Mouse (Mus musculus) liver, embryonic 11.5 days (tissue): Measurements from ENCODE around the gene Klhdc9. TPM values are rescaled to one million over a fixed set of nuclear protein-coding genes. Genes with fewer than 3 reads are reported as not detected.

Experiments used
- ATAC-seq: fragments of 200-750 bp; cut with Nextera tagmentation; replicated peaks from 2 replicates; pipeline ENCODE4 v1.8.0; 2017; ENCODE audit warnings: moderate number of reproducible peaks, mild to moderate bottlenecking, moderate TSS enrichment, moderate library complexity; ENCODE audit not compliant: low FRiP score
- DNase-seq: peaks from one replicate; pipeline ENCODE4 v3.0.0-alpha.2; 2017; ENCODE audit warnings: low spot score
- H3K27ac ChIP-seq: fragments of 300-500 bp; sonication (generic); 2 replicates; pipeline ENCODE4 v1.5.1; 2014; ENCODE audit warnings: mild to moderate bottlenecking, low read depth, low read length, control low read depth
- H3K27me3 ChIP-seq: fragments of 300-500 bp; sonication (generic); replicated peaks from 2 replicates; pipeline ENCODE4 v1.6.1; 2014; ENCODE audit warnings: low read length, mixed read lengths; ENCODE audit not compliant: control insufficient read depth, insufficient read depth
- H3K36me3 ChIP-seq: fragments of 300-500 bp; sonication (generic); 2 replicates; pipeline ENCODE4 v1.6.1; 2014; ENCODE audit warnings: mild to moderate bottlenecking, low read length, moderate library complexity, mixed read lengths; ENCODE audit not compliant: control insufficient read depth, insufficient read depth
- H3K4me1 ChIP-seq: fragments of 300-500 bp; sonication (generic); replicated peaks from 2 replicates; pipeline ENCODE4 v1.6.1; 2014; ENCODE audit warnings: low read length, mixed read lengths; ENCODE audit not compliant: control insufficient read depth, insufficient read depth
- H3K4me2 ChIP-seq: fragments of 300-500 bp; sonication (generic); 2 replicates; pipeline ENCODE4 v1.6.1; 2014; ENCODE audit warnings: mild to moderate bottlenecking, control low read depth, moderate library complexity
- H3K4me3 ChIP-seq: fragments of 300-500 bp; sonication (generic); 2 replicates; pipeline ENCODE4 v1.5.1; 2014; ENCODE audit warnings: low read depth, low read length, control low read depth
- H3K9ac ChIP-seq: fragments of 300-500 bp; sonication (generic); 2 replicates; pipeline ENCODE4 v1.6.1; 2014; ENCODE audit warnings: low read depth, low read length, control low read depth
- H3K9me3 ChIP-seq: fragments of 300-500 bp; sonication (generic); 2 replicates; pipeline ENCODE4 v1.6.1; 2016; ENCODE audit warnings: low read length, inconsistent platforms, mixed read lengths; ENCODE audit not compliant: control insufficient read depth
- WGBS: fragments of 180-500 bp; shearing (Covaris S2); extraction: QIAGEN DNeasy Blood & Tissue Kit; methylation state at CpG from one replicate; pipeline ENCODE4 v1.1.7; 2014; 5-methylcytosine and 5-hydroxymethylcytosine counted together
- polyA plus RNA-seq: library from polyadenylated mRNA; unstranded; fragments of >200 nt; fragmentation: Nextera tagmentation; extraction: Ambion mirVana; gene quantifications from 2 replicates; pipeline ENCODE4 v1.2.1, GENCODE M21; 2014

Gene Klhdc9
- polyA plus RNA-seq, 1 experiment from 2014 or later: 0.66 TPM

DNA sequence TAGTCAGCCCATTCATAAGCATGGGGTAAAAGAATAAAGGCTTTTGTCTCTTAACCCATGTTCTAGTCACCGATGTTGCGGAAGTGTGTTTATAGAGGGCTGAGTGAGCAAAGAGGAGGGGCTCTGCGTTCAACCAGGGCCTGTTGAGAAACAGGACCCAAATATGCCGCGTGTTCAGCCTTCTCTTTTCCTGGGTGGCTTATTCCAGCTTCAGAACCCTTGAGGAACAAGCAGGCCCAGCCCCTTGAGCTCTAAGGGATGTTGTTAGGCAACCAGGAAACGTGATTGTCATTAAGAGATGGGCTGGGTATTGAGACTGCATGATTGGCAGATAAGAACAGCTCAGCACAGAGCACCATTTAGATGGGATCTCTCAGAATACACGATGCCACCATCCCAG lies 5.3 kb upstream of the Klhdc9 start:
- H3K9ac ChIP-seq: no peak overlapping the region
- no peaks in the 10 kb centered on the region for H3K27me3 ChIP-seq
- 62% methylated on average over 7 of the region's 7 CpGs for WGBS
- H3K4me2 ChIP-seq: no peak overlapping the region
- H3K4me3 ChIP-seq: no peak overlapping the region
- H3K4me1 ChIP-seq: peaks cover 5% of the 10 kb centered on the region; the same call in 1 of the 2 replicates
- no peaks in the 10 kb centered on the region for H3K9me3 ChIP-seq
- no peak for DNase-seq
- no peak overlapping the region for H3K27ac ChIP-seq
- no peaks in the 10 kb centered on the region for H3K36me3 ChIP-seq
- no peak for ATAC-seq

DNA sequence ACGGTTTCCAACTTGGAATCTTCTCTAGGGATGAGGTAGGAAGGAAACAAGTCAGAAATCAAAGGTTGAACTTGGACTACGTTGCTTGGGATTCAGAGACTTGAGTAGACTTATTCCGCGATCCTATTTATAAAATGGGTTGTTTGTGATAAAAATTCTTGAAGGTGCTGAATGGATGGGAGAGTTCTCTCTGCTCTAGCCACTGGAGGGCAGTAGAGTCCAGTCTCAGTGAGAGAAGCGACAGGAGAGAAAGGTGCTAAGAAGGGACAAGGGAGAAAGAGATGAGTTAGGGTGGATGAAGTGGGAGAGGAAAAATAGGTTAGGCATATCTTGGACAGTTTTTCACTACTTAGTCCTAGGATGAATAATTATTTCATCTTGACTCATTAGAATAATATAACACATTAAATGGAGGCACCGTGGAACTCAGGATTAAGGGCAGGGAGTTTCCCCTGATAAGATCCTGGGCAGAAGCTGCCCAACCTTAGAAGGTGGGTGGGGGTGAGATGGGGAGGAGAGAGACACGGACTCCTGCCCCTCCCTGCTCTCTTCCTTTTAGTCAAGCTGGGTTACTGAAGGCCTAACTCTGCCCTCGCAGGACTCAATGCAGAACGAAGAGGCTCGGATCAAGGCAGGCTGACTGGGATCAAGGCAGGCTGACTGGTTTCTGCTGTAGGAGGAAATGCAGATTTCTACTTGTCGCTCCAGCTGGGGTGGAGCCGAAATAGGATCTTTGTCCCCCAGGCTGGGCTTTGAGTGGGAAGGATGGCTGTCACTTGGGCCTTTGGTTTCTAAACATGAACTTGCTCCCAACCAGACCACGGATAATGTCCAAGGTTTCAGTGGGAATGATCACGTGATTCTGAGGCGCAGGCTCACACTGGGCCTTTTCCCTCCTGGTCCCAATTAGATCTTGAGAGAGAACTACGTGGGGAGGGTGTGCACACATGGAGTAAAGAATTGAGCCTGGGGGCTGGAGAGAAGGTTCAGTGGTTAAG lies 807 bp upstream of the Klhdc9 start:
- Histone ChIP-seq H3K9me3 (no peaks in the 10 kb centered on the region), H3K36me3 (peaks cover 12% of the 10 kb centered on the region; the same call in 1 of the 2 replicates), H3K4me1 (peaks cover 11% of the 10 kb centered on the region), H3K4me3 (peak overlapping the region; percentile 54), H3K27me3 (no peaks in the 10 kb centered on the region), H3K4me2 (peak overlapping the region; percentile 91), H3K9ac (peak overlapping the region; percentile 59), H3K27ac (0 out of 2 replicates have a peak overlapping the region, but pooled peaks have one; percentile 4)
- ATAC-seq (peak; percentile 69), DNase-seq (no peak)
- WGBS: 34% methylated on average over 16 of the region's 16 CpGs

DNA sequence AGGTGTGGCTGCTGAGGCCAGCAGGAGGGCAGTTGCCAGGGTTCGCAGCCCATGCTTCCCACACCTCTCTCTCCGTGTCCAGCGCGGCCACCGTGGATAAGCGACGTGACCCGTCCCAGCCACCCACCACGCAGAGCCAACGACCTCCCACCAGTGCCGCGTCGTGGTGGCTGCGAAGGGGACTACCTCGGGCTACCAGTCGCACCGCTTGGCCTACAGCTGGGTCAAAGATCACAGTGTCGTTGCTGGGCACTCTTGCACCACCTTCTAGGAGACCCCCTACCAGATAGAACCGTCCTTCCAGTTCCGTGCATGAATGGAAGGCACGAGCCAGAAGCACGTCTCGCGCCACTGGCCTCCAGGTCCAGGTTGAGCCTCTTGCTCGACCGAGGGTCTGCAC lies 345 bp downstream of the Klhdc9 start:
- ATAC-seq: no peak
- WGBS: 19% methylated on average over 26 of the region's 26 CpGs

DNA sequence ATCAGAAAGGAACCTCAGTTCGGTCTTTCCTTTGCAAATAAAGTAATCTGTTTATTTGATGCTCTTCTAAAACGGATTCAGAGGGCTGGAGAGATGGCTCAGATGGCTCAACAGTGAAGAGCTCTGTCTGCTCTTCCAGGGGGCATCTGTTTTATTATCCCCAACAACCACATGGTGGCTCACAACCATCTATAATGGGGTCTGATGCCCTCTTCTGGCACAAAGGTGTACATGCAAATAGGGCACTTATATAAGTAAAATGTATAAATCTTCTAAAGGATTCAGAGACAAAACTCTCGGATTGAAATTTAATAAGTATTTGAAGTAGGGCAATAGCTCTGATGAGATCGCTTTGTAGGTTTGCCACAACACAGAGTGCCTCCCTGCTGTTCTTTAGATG lies 2.2 kb downstream of the Klhdc9 start:
- H3K27me3 ChIP-seq: no peaks in the 10 kb centered on the region
- 68% methylated on average over 4 of the region's 4 CpGs for WGBS
- H3K9ac ChIP-seq: no peak overlapping the region
- peaks cover 13% of the 10 kb centered on the region; the same call in 1 of the 2 replicates for H3K36me3 ChIP-seq
- no peak overlapping the region for H3K4me3 ChIP-seq
- DNase-seq (no peak), ATAC-seq (no peak)
- no peaks in the 10 kb centered on the region for H3K9me3 ChIP-seq
- H3K4me2 ChIP-seq: no peak overlapping the region
- peaks cover 11% of the 10 kb centered on the region for H3K4me1 ChIP-seq
- H3K27ac ChIP-seq: no peak overlapping the region

More for the DNA sequence above, 345 bp downstream of the Klhdc9 start:
- Histone ChIP-seq H3K4me3 (peak overlapping the region; percentile 54), H3K9ac (peak overlapping the region; percentile 59), H3K27me3 (no peaks in the 10 kb centered on the region), H3K4me2 (peak overlapping the region; percentile 91), H3K4me1 (peaks cover 11% of the 10 kb centered on the region), H3K9me3 (no peaks in the 10 kb centered on the region), H3K36me3 (peaks cover 13% of the 10 kb centered on the region; the same call in 1 of the 2 replicates), H3K27ac (no peak overlapping the region)
- no peak for DNase-seq

DNA sequence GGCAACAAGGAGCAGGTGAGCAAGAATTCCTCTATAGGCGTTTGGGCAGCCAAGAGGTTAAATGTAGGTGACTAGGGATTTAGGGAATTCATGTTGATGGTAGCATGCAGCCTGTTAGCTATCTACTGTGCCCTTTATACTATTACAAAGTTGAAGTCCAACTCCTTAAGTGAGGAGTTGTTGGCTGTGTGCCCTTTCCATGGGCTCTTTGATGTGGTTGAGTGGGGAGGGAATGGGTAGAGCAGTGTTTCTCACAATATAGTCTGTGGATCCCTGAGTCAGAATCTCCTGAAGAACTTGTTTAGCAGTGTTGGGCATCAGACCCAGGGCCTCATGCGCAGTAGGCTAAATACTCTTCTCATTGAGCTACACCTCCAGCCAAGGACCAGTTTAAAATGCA lies 3.8 kb downstream of the Klhdc9 start:
- Histone ChIP-seq H3K4me1 (peaks cover 11% of the 10 kb centered on the region), H3K27me3 (no peaks in the 10 kb centered on the region), H3K9me3 (no peaks in the 10 kb centered on the region), H3K9ac (no peak overlapping the region), H3K4me2 (no peak overlapping the region), H3K4me3 (no peak overlapping the region), H3K27ac (no peak overlapping the region), H3K36me3 (peaks cover 13% of the 10 kb centered on the region; the same call in 1 of the 2 replicates)
- WGBS: 86% methylated on average over 2 of the region's 2 CpGs
- DNase-seq (no peak), ATAC-seq (no peak)

DNA sequence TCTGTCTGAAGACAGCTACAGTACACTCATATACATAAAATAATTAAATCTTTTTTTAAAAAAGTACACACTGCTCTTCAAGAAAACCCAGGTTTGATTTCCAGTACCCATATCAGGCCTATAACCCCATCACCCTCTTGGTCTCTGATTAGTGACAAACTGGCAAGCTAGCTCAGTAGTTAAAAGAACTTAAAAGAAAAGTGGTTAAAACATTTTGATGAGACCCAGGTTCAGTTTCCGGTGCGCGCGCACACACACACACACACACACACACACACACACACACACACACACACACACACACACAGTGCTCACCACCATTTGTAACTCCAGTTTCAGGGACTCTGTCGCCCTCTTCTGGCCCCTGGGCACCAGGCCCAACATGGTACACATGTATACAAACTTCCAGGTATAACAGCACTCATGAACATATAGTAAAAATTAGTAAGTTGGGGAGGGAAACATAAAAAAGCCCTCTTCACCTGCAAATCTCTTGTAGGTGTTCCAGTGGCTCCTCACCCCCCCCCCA lies 4.7 kb downstream of the Klhdc9 start:
- H3K9ac ChIP-seq: no peak overlapping the region
- H3K4me1 ChIP-seq: peaks cover 6% of the 10 kb centered on the region
- H3K9me3 ChIP-seq: no peaks in the 10 kb centered on the region
- H3K4me2 ChIP-seq: no peak overlapping the region
- H3K36me3 ChIP-seq: peaks cover 13% of the 10 kb centered on the region; the same call in 1 of the 2 replicates
- ATAC-seq (no peak), DNase-seq (no peak)
- H3K4me3 ChIP-seq: no peak overlapping the region
- no peaks in the 10 kb centered on the region for H3K27me3 ChIP-seq
- 76% methylated on average over 5 of the region's 5 CpGs for WGBS
- no peak overlapping the region for H3K27ac ChIP-seq

DNA sequence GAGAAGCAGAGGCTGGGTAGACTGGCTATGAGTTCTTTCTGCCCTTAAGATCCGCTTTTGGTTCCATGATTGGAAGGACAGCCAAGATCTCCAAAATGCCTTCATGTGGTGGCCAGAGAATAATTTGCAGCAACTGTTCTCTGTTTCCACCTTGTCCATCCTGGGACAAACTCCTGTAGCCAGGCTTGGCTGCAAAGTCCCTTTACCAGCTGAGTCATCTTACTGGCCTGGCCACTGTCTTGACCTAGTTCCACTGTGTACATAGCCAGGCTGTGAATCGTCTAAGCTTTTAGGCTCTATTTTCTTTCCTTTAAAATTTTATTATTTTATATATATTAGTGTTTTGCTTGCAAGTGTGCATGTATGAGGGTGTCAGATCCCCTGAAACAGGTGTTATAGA lies 11.4 kb downstream of the Klhdc9 start:
- peaks cover 8% of the 10 kb centered on the region for H3K4me1 ChIP-seq
- no peaks in the 10 kb centered on the region for H3K36me3 ChIP-seq
- H3K4me2 ChIP-seq: no peak overlapping the region
- no peak for ATAC-seq
- H3K4me3 ChIP-seq: no peak overlapping the region
- H3K9me3 ChIP-seq: no peaks in the 10 kb centered on the region
- no peak for DNase-seq
- no peaks in the 10 kb centered on the region for H3K27me3 ChIP-seq
- WGBS: 83% methylated on average over 2 of the region's 2 CpGs
- H3K27ac ChIP-seq: no peak overlapping the region
- H3K9ac ChIP-seq: no peak overlapping the region

DNA sequence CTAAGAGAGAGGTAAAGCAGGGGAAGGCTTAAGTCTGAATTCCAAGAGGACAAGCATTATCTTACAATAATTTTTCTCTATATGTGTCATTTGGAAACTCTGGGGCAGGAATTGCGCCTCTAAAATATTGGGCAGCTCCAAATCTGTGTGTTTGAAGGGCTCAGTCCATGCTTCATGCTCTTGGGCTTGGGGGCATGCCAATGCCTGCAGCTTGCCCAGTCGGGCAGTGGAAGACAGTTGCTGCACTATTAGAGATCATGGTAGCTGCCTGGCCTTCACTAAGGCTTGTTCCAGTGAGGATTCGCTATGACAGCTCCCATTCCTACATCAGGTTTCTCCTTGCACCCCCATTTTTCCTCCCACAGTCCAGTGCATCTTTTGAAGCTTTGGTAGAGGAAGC lies 11.9 kb downstream of the Klhdc9 start:
- no peak overlapping the region for H3K9ac ChIP-seq
- no peaks in the 10 kb centered on the region for H3K36me3 ChIP-seq
- H3K9me3 ChIP-seq: no peaks in the 10 kb centered on the region
- no peak overlapping the region for H3K27ac ChIP-seq
- WGBS: 90% methylated on average over 3 of the region's 3 CpGs
- no peaks in the 10 kb centered on the region for H3K27me3 ChIP-seq
- H3K4me3 ChIP-seq: no peak overlapping the region
- H3K4me1 ChIP-seq: peaks cover 8% of the 10 kb centered on the region
- ATAC-seq: no peak
- no peak for DNase-seq
- no peak overlapping the region for H3K4me2 ChIP-seq
